Mouse (Mus musculus) leukemia stem cell, adult 10-12 weeks (primary cell): ENCODE results near the gene Krtap26-1. TPM values are rescaled to one million over a fixed set of nuclear protein-coding genes. Genes with fewer than 3 reads are reported as not detected.

Experiments used
- polyA plus RNA-seq: library from polyadenylated mRNA; stranded (reverse); fragments of >175 nt; gene quantifications from 2 replicates; pipeline ENCODE4 v1.2.3, GENCODE M21; 2012; ENCODE audit warnings: low replicate concordance

The Krtap26-1 gene
- polyA plus RNA-seq: not detected in 2 replicates

DNA sequence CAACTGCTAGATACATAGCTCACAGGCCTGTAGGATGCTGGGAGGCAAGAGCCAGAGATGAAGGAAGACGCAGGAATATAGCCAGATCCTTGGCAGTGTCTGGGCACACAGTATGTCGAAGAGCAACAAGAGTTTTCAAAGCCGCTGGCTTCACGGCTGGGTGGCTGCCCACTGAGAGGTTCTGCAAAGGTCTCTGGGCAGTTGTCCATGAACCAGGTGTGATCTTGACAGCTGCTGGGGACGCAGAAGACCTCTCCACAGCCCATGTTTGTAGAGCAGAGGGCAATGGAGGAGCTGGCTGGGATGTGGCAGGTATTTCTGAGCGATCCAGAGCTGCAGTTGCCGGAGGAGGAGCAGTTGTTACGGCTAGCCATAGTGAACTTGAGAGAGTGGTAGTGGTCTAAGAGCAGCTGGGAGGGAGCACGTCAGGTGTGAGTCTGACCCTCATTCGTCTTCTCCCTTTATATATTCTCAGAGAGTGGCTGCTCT is at the start of gene Krtap26-1:
Gene Krtap26-1, minus strand, starts transcription at position 439 of the 489 bp plus-strand sequence.

DNA sequence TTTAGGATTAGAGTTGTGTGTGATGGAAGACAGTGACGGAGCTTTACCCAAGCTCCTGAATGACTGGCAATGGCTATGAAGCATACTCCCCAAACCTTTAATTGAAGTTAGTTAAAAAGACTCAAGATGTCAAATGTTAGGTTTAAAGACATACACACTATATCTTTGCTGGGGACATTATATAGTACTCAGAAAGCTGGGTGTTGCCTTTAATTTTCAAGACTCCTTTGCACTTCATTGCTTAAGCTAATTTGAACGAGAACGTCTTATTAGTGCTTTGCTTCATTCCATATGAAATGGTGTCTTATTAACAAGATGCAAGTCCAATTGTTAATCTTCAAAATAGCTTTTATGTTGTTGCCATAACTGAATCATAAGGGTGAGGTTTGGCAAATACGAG is 24.0 kb upstream of the Krtap26-1 start, which contains the start of gene Krtap27-1:
Gene Krtap27-1, minus strand, starts transcription at position 101 of the 400 bp plus-strand sequence.

DNA sequence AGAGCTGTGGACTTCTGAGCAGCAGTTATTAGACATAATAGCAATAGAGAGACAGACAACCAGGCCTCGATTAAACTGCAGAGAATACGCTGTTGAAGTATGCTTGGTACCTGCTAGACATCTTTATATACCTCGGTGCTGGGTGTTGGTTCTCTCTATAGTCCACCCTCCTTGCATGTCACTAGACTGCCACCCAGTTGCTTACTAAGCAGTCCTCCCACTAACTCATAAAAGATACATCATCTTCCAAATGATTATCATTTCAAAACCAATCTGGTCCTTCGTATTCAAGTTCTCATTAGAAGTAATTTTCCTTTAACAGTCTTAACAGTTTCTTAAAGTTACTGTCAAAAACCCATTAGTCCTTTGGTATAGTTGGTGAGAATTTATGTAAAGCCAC is 20.0 kb downstream of the Krtap26-1 start, which contains the start of gene 2310079G19Rik:
Gene 2310079G19Rik, minus strand, starts transcription at position 101 of the 400 bp plus-strand sequence.

DNA sequence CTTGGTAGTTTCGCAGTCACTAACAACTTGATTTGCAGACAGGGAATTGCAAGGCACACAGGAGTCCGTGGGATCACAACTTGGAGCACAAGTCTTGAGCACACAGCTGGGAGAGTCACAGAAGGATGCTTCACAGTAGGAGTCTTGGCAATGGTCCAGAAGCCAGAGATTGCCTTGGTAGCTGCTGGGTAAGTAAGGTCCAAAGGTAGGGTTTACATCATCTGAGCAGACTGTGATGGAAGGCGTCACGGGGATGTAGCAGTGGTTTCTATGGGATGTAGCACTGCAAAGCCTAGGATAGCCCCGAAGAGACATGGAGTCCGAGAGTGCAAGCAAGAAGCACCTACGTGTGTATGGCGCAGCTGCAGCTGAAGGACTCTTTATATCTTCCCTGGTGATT is 35.7 kb downstream of the Krtap26-1 start, which contains the start of gene Krtap24-1:
Gene Krtap24-1, minus strand, starts transcription at position 358 of the 400 bp plus-strand sequence.

Other genes with a start within 250 kb of the Krtap26-1 start
- not detected in 2 replicates for gene Cldn17, start 140.8 kb downstream of the Krtap26-1 start, polyA plus RNA-seq
- gene Cldn8, start 84.6 kb downstream of the Krtap26-1 start, polyA plus RNA-seq: not detected in 2 replicates
- gene Krtap24-1, start 35.5 kb downstream of the Krtap26-1 start, polyA plus RNA-seq: not detected in 2 replicates
- gene 2310079G19Rik, start 20.1 kb downstream of the Krtap26-1 start, polyA plus RNA-seq: not detected in 2 replicates
- not detected in 2 replicates for gene Krtap27-1, start 23.9 kb upstream of the Krtap26-1 start, polyA plus RNA-seq
- gene 2310061N02Rik, start 60.2 kb upstream of the Krtap26-1 start, polyA plus RNA-seq: not detected in 2 replicates
- gene Krtap13-1, start 81.1 kb upstream of the Krtap26-1 start, polyA plus RNA-seq: not detected in 2 replicates
- gene Krtap13, start 103.8 kb upstream of the Krtap26-1 start, polyA plus RNA-seq: not detected in 2 replicates
- not detected in 2 replicates for gene 2310034C09Rik, start 111.1 kb upstream of the Krtap26-1 start, polyA plus RNA-seq
- gene 2310057N15Rik, start 126.4 kb upstream of the Krtap26-1 start, polyA plus RNA-seq: not detected in 2 replicates
- not detected in 2 replicates for gene Gm5965, start 130.1 kb upstream of the Krtap26-1 start, polyA plus RNA-seq
- gene Gm20741, start 164.4 kb upstream of the Krtap26-1 start, polyA plus RNA-seq: not detected in 2 replicates
- not detected in 2 replicates for gene Krtap15, start 172.4 kb upstream of the Krtap26-1 start, polyA plus RNA-seq
- gene Krtap14, start 178.3 kb upstream of the Krtap26-1 start, polyA plus RNA-seq: not detected in 2 replicates
- gene Krtap19-1, start 221.6 kb upstream of the Krtap26-1 start, polyA plus RNA-seq: not detected in 2 replicates
- not detected in 2 replicates for gene Krtap19-2, start 226.5 kb upstream of the Krtap26-1 start, polyA plus RNA-seq
- gene Krtap19-3, start 230.2 kb upstream of the Krtap26-1 start, polyA plus RNA-seq: not detected in 2 replicates
- gene Krtap19-4, start 237.3 kb upstream of the Krtap26-1 start, polyA plus RNA-seq: not detected in 2 replicates
- gene Krtap19-5, start 248.7 kb upstream of the Krtap26-1 start, polyA plus RNA-seq: not detected in 2 replicates